Mouse (Mus musculus) forebrain, embryonic 15.5 days (tissue): ENCODE measurements at regions not wholly inside any gene's neighbourhood (a gene's known extent, or its start where the extent isn't known, plus 50 kb on each side); places are given as distances from the start of the nearest gene placed in this dataset.

Experiments used
- ATAC-seq: fragments of 200-750 bp; cut with Nextera tagmentation; replicated peaks from 2 replicates; pipeline ENCODE4 v1.8.0; 2017; ENCODE audit warnings: mild to moderate bottlenecking, moderate TSS enrichment, moderate library complexity
- H3K27ac ChIP-seq: fragments of 300-500 bp; sonication (generic); replicated peaks from 2 replicates; pipeline ENCODE4 v1.5.1; 2015; ENCODE audit warnings: mild to moderate bottlenecking, inconsistent platforms
- H3K27me3 ChIP-seq: fragments of 300-500 bp; sonication (generic); 2 replicates; pipeline ENCODE4 v1.6.1; 2015; ENCODE audit warnings: inconsistent platforms
- H3K36me3 ChIP-seq: fragments of 300-500 bp; sonication (generic); 2 replicates; pipeline ENCODE4 v1.6.1; 2015; ENCODE audit warnings: mild to moderate bottlenecking, inconsistent platforms
- H3K4me1 ChIP-seq: fragments of 300-500 bp; sonication (generic); 2 replicates; pipeline ENCODE4 v1.6.1; 2015; ENCODE audit warnings: inconsistent platforms
- H3K4me2 ChIP-seq: fragments of 300-500 bp; sonication (generic); replicated peaks from 2 replicates; pipeline ENCODE4 v1.6.1; 2015; ENCODE audit warnings: mild to moderate bottlenecking, inconsistent platforms
- H3K4me3 ChIP-seq: fragments of 300-500 bp; sonication (generic); 2 replicates; pipeline ENCODE4 v1.5.1; 2015; ENCODE audit warnings: mild to moderate bottlenecking, inconsistent platforms
- H3K9ac ChIP-seq: fragments of 300-500 bp; sonication (generic); replicated peaks from 2 replicates; pipeline ENCODE4 v1.6.1; 2015; ENCODE audit warnings: mild to moderate bottlenecking, inconsistent platforms
- H3K9me3 ChIP-seq: fragments of 300-500 bp; sonication (generic); 2 replicates; pipeline ENCODE4 v1.6.1; 2016; ENCODE audit warnings: inconsistent platforms
- WGBS: fragments of 180-500 bp; shearing (Covaris S2); methylation state at CpG from one replicate; pipeline ENCODE4 v1.1.7; 2015; ENCODE audit warnings: mixed read lengths; 5-methylcytosine and 5-hydroxymethylcytosine counted together

DNA sequence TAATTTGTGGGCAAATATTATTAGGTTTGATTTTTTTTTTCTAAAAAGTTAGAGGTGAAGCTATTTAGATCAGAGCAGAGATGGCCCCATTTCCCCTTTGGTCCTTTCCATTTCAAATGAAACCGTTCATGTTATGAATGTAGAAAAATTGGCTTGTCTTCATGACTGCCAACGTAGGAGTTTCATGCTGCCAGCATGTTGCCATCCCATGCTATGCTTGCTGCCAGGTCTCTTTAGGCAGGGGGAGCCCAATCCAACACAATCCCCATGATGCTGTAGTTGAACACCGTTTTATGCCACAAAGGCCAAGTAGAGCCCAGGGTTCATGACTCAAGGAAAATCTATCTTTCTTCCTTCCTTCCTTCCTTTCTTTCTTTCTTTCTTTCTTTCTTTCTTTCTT, 259.5 kb downstream of the Abcc12 start:
- Histone ChIP-seq H3K9ac (no peak overlapping the region), H3K4me1 (peaks cover 4% of the 10 kb centered on the region; the same call in 1 of the 2 replicates), H3K4me3 (no peak overlapping the region), H3K27me3 (no peaks in the 10 kb centered on the region), H3K36me3 (no peaks in the 10 kb centered on the region), H3K27ac (0 out of 2 replicates have a peak overlapping the region, but pooled peaks have one; percentile 5), H3K4me2 (no peak overlapping the region), H3K9me3 (no peaks in the 10 kb centered on the region)
- WGBS = 70% methylated on average over 3 of the region's 3 CpGs
- no peak for ATAC-seq

- no peak for ATAC-seq
- Histone ChIP-seq H3K9ac (no peak overlapping the region), H3K4me1 (no peaks in the 10 kb centered on the region), H3K4me2 (no peak overlapping the region), H3K27me3 (no peaks in the 10 kb centered on the region), H3K4me3 (no peak overlapping the region), H3K36me3 (no peaks in the 10 kb centered on the region), H3K9me3 (no peaks in the 10 kb centered on the region), H3K27ac (no peak overlapping the region)
- 26% methylated on average over 3 of the region's 3 CpGs for WGBS
Measured at GRCm38 (mm10) chr8:86318531-86318930, 262.0 kb downstream of the Abcc12 start.

DNA sequence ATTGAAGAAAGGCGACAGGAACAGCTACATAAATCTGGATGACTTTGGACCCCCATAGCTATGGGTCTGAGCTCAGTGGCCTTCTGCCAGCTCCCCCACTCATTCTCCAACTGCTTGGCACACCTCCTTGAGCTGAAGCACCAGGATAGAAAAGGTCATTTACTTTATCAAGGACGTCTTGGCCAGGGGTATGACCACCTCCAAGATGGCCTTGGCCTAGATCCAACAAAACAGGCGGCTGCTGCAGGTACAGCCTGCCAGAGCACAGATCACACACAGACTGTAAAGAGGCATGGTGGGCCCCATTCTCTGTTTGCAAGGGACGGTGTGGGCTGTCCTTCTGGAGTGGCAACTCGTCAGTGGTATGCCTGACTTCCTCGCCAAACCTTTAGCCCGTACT, 264.2 kb downstream of the Abcc12 start:
- Histone ChIP-seq H3K36me3 (no peaks in the 10 kb centered on the region), H3K4me1 (no peaks in the 10 kb centered on the region), H3K27me3 (no peaks in the 10 kb centered on the region), H3K9me3 (no peaks in the 10 kb centered on the region), H3K27ac (no peak overlapping the region), H3K4me2 (no peak overlapping the region), H3K4me3 (no peak overlapping the region), H3K9ac (no peak overlapping the region)
- 82% methylated on average over 7 of the region's 7 CpGs for WGBS
- ATAC-seq = no peak

DNA sequence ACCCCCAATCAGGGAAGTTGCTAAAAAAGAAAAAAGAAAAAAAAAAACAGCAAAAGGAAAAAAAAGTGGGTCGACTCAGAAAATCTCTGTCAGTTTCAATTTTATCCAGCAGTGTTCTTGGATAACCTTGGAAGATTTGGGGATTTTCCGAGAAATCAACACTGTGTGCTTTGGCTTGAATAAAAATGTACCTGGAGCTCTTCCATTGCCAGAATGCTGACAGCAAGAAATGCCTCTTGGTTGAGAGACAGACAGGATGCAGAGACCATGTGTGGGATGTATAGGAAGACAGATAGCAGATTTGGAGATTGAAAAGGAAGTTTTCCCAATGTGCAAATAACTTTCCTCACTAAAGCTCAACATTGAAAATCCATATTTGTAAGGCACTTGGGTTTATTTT, 271.0 kb downstream of the Abcc12 start:
- Histone ChIP-seq H3K4me1 (no peaks in the 10 kb centered on the region), H3K9me3 (no peaks in the 10 kb centered on the region), H3K9ac (no peak overlapping the region), H3K4me2 (no peak overlapping the region), H3K27me3 (no peaks in the 10 kb centered on the region), H3K36me3 (no peaks in the 10 kb centered on the region), H3K27ac (no peak overlapping the region), H3K4me3 (no peak overlapping the region)
- ATAC-seq = no peak
- WGBS = 64% methylated on average over 2 of the region's 2 CpGs

DNA sequence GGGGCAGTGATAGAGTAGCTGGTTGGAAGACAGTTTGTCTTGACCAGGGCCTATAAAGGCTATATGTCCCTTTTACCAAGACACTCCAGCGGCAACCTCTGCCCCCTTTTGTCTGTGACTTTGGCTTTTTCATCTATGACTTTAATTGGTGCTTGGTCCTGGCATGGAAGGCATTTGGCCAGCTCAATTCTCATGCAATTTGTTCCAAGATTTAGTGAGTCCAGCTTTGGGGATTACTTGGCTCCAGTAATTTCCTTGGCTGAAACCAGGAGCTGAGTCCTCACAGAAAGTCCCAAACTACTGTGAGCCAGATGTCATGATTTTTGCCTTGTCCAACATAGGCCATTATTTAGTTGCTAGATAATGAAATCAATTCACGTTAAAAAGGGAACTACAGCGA, 273.1 kb downstream of the Abcc12 start:
- Histone ChIP-seq H3K9ac (no peak overlapping the region), H3K36me3 (no peaks in the 10 kb centered on the region), H3K27ac (no peak overlapping the region), H3K27me3 (no peaks in the 10 kb centered on the region), H3K9me3 (no peaks in the 10 kb centered on the region), H3K4me3 (no peak overlapping the region), H3K4me2 (no peak overlapping the region), H3K4me1 (no peaks in the 10 kb centered on the region)
- no peak for ATAC-seq
- WGBS = 89% methylated on average over 3 of the region's 3 CpGs

DNA sequence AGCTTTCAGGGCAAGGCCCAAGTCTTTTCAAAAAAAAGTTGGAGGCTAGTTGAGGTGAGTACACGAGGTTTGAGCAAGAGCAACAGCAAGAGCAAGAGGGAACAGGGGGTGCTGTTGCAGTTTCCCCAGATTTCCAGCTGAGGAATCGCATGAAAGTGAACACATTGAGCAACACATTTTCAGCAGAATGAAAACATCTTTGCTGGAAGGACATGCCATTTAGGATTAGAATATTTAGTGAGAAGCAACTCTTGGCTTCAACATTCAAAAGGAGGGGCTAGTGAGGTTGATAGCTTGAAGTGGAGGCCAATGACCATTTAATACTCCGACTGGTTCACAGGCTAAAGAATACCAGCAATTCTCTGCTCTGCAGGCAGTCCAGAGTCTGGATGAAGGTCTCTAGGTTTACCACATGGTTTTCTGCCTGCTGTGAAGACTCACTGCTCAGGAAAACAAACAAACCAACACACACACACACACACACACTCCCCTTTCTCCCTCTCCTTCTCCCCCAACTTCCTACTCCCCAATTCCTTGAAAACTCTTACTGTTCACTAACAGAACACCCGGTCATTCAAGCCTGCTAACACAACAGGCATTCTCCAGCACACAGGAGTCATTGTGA, 278.5 kb downstream of the Abcc12 start:
- H3K27me3 ChIP-seq = no peaks in the 10 kb centered on the region
- no peak overlapping the region for H3K4me3 ChIP-seq
- no peak overlapping the region for H3K27ac ChIP-seq
- no peaks in the 10 kb centered on the region for H3K36me3 ChIP-seq
- H3K9me3 ChIP-seq = no peaks in the 10 kb centered on the region
- no peak for ATAC-seq
- no peaks in the 10 kb centered on the region for H3K4me1 ChIP-seq
- H3K4me2 ChIP-seq = no peak overlapping the region
- WGBS = 48% methylated on average over 4 of the region's 4 CpGs
- no peak overlapping the region for H3K9ac ChIP-seq

DNA sequence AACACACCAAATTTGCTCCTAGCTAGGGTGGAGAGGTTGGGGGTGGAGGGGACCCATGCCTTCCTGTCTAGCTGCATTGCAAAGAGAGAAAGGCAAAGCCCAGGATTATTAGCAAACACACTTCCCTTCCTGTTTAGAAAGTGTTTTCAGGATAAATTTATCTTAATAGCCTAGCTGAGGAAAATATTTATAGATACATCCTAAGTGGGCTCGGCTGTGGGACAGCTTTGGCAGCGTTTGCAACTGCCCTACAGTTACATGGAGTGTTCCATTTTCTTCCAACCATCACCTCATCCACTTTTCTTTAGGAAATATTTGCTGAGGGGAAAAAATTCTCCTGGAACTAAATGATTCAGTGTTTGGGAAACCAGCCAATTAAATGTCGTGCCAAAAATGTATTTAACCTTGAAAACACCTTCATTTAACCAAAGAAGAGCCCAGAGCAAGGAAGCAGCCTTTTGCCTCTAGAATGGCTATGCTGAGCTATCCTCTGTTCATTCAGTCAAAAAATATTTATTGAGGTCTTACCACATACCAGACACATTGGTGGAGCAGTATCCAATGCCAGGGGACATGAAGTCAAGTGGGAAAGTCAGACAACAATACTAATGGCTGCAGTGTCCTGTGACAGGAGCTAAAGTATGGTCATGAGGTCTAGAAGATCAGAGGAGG, 291.6 kb downstream of the Abcc12 start:
- no peak overlapping the region for H3K9ac ChIP-seq
- H3K27ac ChIP-seq = no peak overlapping the region
- no peaks in the 10 kb centered on the region for H3K27me3 ChIP-seq
- no peaks in the 10 kb centered on the region for H3K36me3 ChIP-seq
- no peak overlapping the region for H3K4me2 ChIP-seq
- no peak for ATAC-seq
- H3K9me3 ChIP-seq = no peaks in the 10 kb centered on the region
- H3K4me1 ChIP-seq = no peaks in the 10 kb centered on the region
- WGBS = 83% methylated on average over 3 of the region's 3 CpGs
- no peak overlapping the region for H3K4me3 ChIP-seq

GRCm38 (mm10) chr8:86282922-86283321, 297.6 kb downstream of the Abcc12 start:
- H3K27me3 ChIP-seq = no peaks in the 10 kb centered on the region
- no peaks in the 10 kb centered on the region for H3K36me3 ChIP-seq
- H3K4me3 ChIP-seq = no peak overlapping the region
- WGBS = 31% methylated on average over 7 of the region's 7 CpGs
- no peak for ATAC-seq
- no peak overlapping the region for H3K4me2 ChIP-seq
- no peaks in the 10 kb centered on the region for H3K4me1 ChIP-seq
- H3K9ac ChIP-seq = no peak overlapping the region
- no peak overlapping the region for H3K27ac ChIP-seq
- no peaks in the 10 kb centered on the region for H3K9me3 ChIP-seq

- Histone ChIP-seq H3K36me3 (no peaks in the 10 kb centered on the region), H3K4me1 (no peaks in the 10 kb centered on the region), H3K4me3 (no peak overlapping the region), H3K27ac (no peak overlapping the region), H3K4me2 (no peak overlapping the region), H3K9ac (no peak overlapping the region), H3K9me3 (no peaks in the 10 kb centered on the region), H3K27me3 (no peaks in the 10 kb centered on the region)
- WGBS = 86% methylated on average over 18 of the region's 18 CpGs
- ATAC-seq = no peak
Measured at GRCm38 (mm10) chr8:86280093-86280721, 300.3 kb downstream of the Abcc12 start.

DNA sequence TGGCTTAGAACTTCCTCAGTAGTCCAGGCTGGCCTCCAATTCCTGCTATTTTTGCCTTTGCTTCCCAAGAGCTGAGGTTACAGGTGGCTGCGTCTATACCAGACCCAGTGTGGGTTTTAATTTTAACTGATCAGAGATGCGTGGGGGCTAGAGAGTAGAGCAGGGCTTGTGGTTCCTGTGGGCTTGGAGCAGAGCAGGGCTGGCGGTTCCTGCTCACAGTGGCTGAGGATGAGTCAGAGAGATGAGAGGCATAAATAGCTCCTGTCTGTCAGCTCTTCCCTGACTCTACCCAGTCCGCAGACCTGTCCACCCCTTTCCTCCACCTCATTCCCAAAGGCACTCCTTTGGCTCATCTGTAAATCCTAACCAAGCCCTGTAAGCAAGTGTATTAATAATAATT, 304.8 kb downstream of the Abcc12 start:
- H3K4me2 ChIP-seq = no peak overlapping the region
- no peaks in the 10 kb centered on the region for H3K36me3 ChIP-seq
- H3K27me3 ChIP-seq = no peaks in the 10 kb centered on the region
- no peak overlapping the region for H3K27ac ChIP-seq
- WGBS = 93% methylated on average over 4 of the region's 4 CpGs
- H3K9ac ChIP-seq = no peak overlapping the region
- H3K4me3 ChIP-seq = no peak overlapping the region
- peaks cover 11% of the 10 kb centered on the region for H3K4me1 ChIP-seq
- no peaks in the 10 kb centered on the region for H3K9me3 ChIP-seq
- ATAC-seq = no peak

GRCm38 (mm10) chr8:86273811-86274210, 306.7 kb downstream of the Abcc12 start:
- no peaks in the 10 kb centered on the region for H3K9me3 ChIP-seq
- peak overlapping the region; percentile 38 for H3K27ac ChIP-seq
- no peak overlapping the region for H3K4me3 ChIP-seq
- no peaks in the 10 kb centered on the region for H3K27me3 ChIP-seq
- H3K4me2 ChIP-seq = no peak overlapping the region
- 26% methylated on average over 3 of the region's 3 CpGs for WGBS
- no peak overlapping the region for H3K9ac ChIP-seq
- peaks cover 11% of the 10 kb centered on the region for H3K4me1 ChIP-seq
- peak; percentile 70; the same call in 1 of the 2 replicates for ATAC-seq
- H3K36me3 ChIP-seq = no peaks in the 10 kb centered on the region

DNA sequence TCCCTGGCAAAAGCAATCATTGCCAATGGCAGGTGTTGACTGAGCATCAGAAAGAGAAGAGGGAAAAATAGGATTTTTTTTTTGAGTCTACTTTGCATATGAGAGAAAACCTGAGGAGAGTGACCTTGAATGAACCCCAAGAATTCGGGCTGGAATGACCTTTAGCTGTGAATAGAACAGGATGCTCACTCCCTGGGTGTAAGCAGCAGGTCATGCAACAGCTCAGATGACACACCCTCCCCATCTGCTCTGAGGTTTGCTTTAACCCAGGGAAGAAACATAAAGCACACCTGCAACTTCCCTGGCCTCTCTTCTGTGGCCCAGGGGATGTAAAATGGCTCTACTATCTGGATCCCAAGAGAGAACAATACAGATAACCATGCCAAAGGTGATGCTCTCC, 307.9 kb downstream of the Abcc12 start:
- no peak overlapping the region for H3K4me2 ChIP-seq
- H3K27me3 ChIP-seq = no peaks in the 10 kb centered on the region
- no peaks in the 10 kb centered on the region for H3K36me3 ChIP-seq
- H3K27ac ChIP-seq = no peak overlapping the region
- H3K9me3 ChIP-seq = no peaks in the 10 kb centered on the region
- WGBS = 40% methylated on average over 1 of the region's 1 CpGs
- H3K4me1 ChIP-seq = peaks cover 11% of the 10 kb centered on the region
- no peak overlapping the region for H3K9ac ChIP-seq
- no peak overlapping the region for H3K4me3 ChIP-seq
- no peak for ATAC-seq
